Mouse (Mus musculus) neutrophil, adult 83 days (primary cell): Measurements from ENCODE around the gene Fads2. TPM values are rescaled to one million over a fixed set of nuclear protein-coding genes. Genes with fewer than 3 reads are reported as not detected.

ENCODE experiments used
- total RNA-seq, 2 experiments: library from RNA; stranded (reverse); gene quantifications; one replicate each; pipeline ENCODE4 v1.2.4; 2023

Gene Fads2
- 1 to 10 TPM; 5.8 to 7.5 TPM for total RNA-seq

GRCm38 (mm10) chr19:10101341-10102053 is at the start of gene Fads2:
TSS of gene Fads2 (minus strand) at chr19:10101746.

GRCm38 (mm10) chr19:10041388-10042148 is 60.0 kb downstream of the Fads2 start, which contains the start of gene Fads3:
TSS of gene Fads3 (plus strand) at chr19:10041569.

Other genes with a start within 250 kb of the Fads2 start
- 100 to 1,000 TPM; 192 to 193 TPM for gene Incenp, start 202.2 kb downstream of the Fads2 start, total RNA-seq
- 1,000 to 10,000 TPM; 3,419 to 3,778 TPM for gene Fth1, start 121.1 kb downstream of the Fads2 start, total RNA-seq
- gene Best1, start 100.1 kb downstream of the Fads2 start, total RNA-seq: not detected
- gene Rab3il1, start 100.1 kb downstream of the Fads2 start, total RNA-seq: 10 to 100 TPM in 1 of 2 experiments, 1 to 10 TPM in 1; 5.7 to 11.5 TPM
- gene Fads3, start 60.2 kb downstream of the Fads2 start, total RNA-seq: 10 to 100 TPM in 1 of 2 experiments, 1 to 10 TPM in 1; 6.7 to 11.5 TPM
- 10 to 100 TPM; 11.8 to 12.1 TPM for gene Fads1, start 81.1 kb upstream of the Fads2 start, total RNA-seq
- 100 to 1,000 TPM; 109 to 111 TPM for gene Tmem258, start 102.3 kb upstream of the Fads2 start, total RNA-seq
- 10 to 100 TPM; 41.0 to 50.0 TPM for gene Fen1, start 102.4 kb upstream of the Fads2 start, total RNA-seq
- under 1 TPM in 1 of 2 experiments, not detected in 1; 0.11 TPM for gene Myrf, start 139.0 kb upstream of the Fads2 start, total RNA-seq
- gene Dagla, start 203.1 kb upstream of the Fads2 start, total RNA-seq: under 1 TPM; 0.15 to 0.18 TPM